Mouse (Mus musculus) heart, postnatal 0 days (tissue): ENCODE data around the gene Rptor.

Experiments used
- CTCF ChIP-seq: IDR thresholded peaks from 2 replicates; pipeline ENCODE4 v1.5.1; 2016; ENCODE audit warnings: antibody characterized with exemption, control low read depth, low read depth
- EP300 ChIP-seq: IDR thresholded peaks from 2 replicates; pipeline ENCODE4 v1.6.1; 2016; ENCODE audit warnings: antibody characterized with exemption, low read depth

GRCm38 (mm10) chr11:119935457-119935856 lies 332.8 kb downstream of the Rptor start:
- TF ChIP-seq EP300 (no peak), CTCF (peak; percentile 83)
